Mouse (Mus musculus): ENCODE measurements around the gene Itpkc.
A peak's percentile ranks its signal among the peaks of the same experiment; 100 is the strongest.

The Itpkc gene

GRCm38 (mm10) chr7:27164112-27164947 lies 64.1 kb downstream of the Itpkc start:
- no peak for DNase-seq (ENCODE audit: low read depth)

- DNase-seq (ENCODE audit: low read depth): no peak
Measured at GRCm38 (mm10) chr7:27163450-27163805, 65.0 kb downstream of the Itpkc start.

GRCm38 (mm10) chr7:27162780-27163449 lies 65.5 kb downstream of the Itpkc start:
- no peak for DNase-seq (ENCODE audit: low read depth)

GRCm38 (mm10) chr7:27161744-27162143 lies 66.7 kb downstream of the Itpkc start:
- no peak for DNase-seq (ENCODE audit: low read depth)

- DNase-seq (ENCODE audit: low read depth): no peak
Measured at GRCm38 (mm10) chr7:27160921-27161320, 67.5 kb downstream of the Itpkc start.

GRCm38 (mm10) chr7:27159882-27160281 lies 68.6 kb downstream of the Itpkc start:
- peak; percentile 69 for DNase-seq (ENCODE audit: low read depth)

GRCm38 (mm10) chr7:27159256-27159655 lies 69.2 kb downstream of the Itpkc start:
- no peak for DNase-seq (ENCODE audit: low read depth)

- DNase-seq (ENCODE audit: low read depth): no peak
Measured at GRCm38 (mm10) chr7:27158171-27158570, 70.3 kb downstream of the Itpkc start.
